Mouse (Mus musculus): Measurements from ENCODE around the gene Tmem37.
A peak's percentile ranks its signal among the peaks of the same experiment; 100 is the strongest.

The Tmem37 gene

GRCm38 (mm10) chr1:120090880-120091570 lies 17.2 kb upstream of the Tmem37 start:
- DNase-seq = no peak

- DNase-seq = no peak
These were observed 15.3 kb upstream of the Tmem37 start for GRCm38 (mm10) chr1:120089180-120089579.

DNA sequence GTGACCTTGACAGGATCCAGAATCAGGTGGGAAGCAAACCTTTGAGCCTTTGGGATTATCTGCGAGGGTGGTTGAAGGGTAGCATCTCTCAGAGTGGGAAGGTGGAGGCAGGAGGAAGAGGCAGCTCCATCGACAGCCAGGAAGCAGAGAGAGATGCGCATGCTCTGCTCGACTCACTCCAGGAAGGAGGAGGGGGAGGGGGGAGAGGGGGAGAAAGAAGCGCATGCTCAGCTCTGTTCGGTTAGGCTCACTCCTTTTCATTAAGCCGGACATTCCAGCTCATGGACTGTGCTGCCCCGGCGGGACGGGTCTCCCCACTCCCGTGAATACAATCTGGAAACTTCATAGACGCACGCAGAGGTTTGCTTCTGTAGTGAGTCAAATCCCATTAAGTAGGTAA lies 12.8 kb upstream of the Tmem37 start:
- DNase-seq = no peak

DNA sequence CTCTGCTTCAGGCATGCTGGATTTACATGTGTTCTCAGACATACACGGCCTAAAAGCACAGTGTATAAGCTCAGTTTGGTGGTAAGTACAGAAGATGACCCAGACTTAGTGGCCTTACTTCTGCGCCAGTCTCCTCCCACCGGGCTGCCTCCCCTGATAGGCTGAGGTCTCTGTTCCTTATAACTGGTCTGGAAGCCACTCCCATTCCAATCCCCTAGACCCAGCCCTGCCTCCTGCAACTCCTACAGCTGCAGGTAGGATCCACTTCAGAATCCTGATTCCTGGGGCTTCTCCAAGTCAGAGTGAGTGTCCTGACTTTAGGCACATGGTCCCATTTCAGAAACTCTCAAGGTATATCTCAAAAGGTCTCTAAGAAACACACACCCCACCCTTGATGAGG lies 11.8 kb upstream of the Tmem37 start:
- DNase-seq = no peak

- DNase-seq = no peak
These were observed 10.1 kb upstream of the Tmem37 start for GRCm38 (mm10) chr1:120083921-120084517.

GRCm38 (mm10) chr1:120082957-120083585 lies 9.2 kb upstream of the Tmem37 start:
- DNase-seq = peak; percentile 61 to 77

DNA sequence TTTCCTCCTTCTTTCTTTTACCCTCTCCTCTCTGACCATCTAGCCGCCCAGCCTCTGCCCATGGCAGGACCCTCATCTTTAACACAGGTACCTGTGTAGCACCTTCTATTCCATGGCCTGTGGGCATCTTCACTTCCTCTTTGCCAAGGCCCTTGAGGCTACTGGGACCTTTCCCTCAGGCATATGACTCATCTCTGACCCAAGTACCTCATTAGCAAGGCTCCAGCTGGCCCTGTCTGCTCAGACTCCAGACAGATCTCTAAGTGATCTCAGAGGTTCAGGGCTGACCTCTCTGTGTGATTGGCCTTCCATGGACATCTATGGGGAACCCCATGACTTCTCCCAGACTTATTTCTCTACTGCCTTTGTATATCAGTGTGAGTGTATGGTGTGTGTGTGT lies 6.8 kb upstream of the Tmem37 start:
- no peak for DNase-seq

DNA sequence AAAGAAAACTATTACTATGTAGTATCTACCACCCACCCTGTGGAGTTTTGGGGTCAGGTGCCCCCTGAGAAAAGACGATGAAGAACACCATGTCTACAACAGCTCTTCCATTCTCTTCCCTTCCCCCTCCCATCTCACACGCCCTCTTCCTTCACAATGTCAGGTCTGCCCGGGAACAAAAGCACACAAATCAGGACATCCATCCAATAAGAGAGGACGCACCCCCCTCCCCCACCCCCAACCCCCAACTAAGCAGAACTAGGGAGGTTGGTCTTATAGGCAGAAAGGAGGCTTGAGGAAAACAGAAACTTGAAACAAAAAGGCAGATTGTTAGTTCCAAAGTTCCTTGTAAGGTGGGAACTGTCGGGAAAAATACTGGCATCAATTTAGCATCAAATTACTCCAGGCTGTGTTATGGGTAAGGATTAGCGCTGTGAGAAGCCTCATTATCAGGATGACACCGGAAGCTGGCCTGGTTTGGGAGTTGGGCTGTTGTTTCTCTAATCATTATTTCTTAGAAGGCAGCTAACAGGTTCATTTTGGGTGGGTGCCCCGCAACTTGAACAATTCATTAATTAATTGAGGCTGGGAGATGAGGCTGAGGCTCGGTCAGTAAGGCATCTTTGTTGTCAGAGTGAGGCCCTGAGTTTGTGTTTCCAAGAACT lies 4.0 kb upstream of the Tmem37 start:
- no peak for DNase-seq

DNA sequence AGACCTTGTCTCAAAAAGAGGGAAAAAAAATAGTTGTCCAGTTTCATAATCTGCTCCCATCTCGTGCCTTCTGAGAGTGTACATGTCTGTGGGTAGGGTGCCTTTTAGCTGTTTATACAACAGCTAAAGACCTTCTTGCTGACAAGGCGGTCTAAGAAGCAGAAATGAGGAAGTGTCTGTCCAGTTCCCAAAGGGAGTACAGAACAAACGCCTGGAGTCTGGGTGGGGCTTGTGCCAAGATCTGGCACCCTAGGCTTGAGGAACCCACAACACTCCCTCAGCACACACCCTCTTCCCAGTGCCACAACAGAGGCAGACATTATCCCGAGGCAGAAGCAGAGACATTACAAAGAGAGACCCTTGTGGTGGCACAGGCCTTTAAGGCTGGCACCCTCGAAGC lies 1.6 kb upstream of the Tmem37 start:
- no peak for DNase-seq

- no peak for DNase-seq
These were observed 1.1 kb upstream of the Tmem37 start for GRCm38 (mm10) chr1:120074931-120075330.

- DNase-seq = no peak
These were observed 431 bp upstream of the Tmem37 start for GRCm38 (mm10) chr1:120074307-120074702.

GRCm38 (mm10) chr1:120072900-120073299 lies 974 bp downstream of the Tmem37 start:
- DNase-seq = peak; percentile 81 to 89

GRCm38 (mm10) chr1:120071133-120071532 lies 2.7 kb downstream of the Tmem37 start:
- no peak for DNase-seq

GRCm38 (mm10) chr1:120070168-120070567 lies 3.7 kb downstream of the Tmem37 start:
- no peak for DNase-seq

- DNase-seq = no peak
These were observed 4.8 kb downstream of the Tmem37 start for GRCm38 (mm10) chr1:120069120-120069519.

GRCm38 (mm10) chr1:120066625-120067024 lies 7.2 kb downstream of the Tmem37 start:
- DNase-seq = no peak

- no peak for DNase-seq
These were observed 7.7 kb downstream of the Tmem37 start for GRCm38 (mm10) chr1:120066159-120066558.

DNA sequence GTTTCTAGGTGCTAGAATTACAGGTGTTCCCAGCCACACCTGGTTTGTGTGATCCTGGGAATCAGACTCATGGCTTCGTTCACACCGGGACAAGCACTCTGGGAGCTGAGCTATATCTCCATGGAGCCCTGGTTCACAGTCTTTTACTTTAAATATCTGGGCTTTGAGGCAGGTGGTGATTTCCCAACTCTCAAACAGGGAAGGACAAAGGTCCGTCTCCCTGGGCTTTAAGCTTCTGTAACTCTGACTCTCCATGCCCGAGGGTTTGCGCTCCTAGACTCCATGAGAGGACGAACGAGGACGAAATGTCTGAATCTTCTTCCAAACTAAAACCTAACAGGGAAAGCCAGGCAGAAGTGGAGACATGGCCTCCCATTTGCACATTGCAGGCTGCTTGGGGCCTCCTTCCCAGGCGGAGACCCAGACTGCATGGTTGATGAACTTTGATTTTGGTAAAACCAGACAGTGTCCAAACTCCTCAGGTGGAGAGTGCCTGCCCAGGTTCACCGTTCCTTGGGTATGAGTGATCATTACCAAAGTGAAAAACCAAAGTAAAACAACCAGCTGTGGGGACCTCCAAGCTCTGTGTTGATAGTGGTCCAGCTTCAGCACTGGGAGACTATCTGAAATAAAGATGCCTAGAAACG lies 9.7 kb downstream of the Tmem37 start:
- no peak for DNase-seq

DNA sequence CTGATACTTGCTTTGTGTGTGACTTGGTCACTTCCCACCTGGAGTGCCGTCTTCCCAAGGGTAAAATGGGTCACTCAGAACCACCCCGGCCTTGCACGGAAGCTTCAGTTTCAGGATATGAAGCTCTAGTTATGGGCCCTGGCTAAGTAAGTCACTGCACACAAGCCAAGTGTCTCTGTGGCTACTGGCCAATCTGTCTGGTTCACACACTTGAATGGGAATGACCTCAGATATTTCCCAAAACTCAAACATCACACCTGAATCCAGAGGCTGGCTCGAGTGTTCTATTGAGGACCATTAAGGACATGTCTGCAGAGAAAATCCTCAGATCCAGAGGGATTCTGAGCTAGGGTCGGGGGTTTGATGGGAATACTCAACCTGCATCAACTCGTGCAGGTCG lies 11.6 kb downstream of the Tmem37 start:
- DNase-seq = no peak

GRCm38 (mm10) chr1:120060687-120061086 lies 13.2 kb downstream of the Tmem37 start:
- no peak for DNase-seq

GRCm38 (mm10) chr1:120057674-120058430 lies 16.0 kb downstream of the Tmem37 start:
- DNase-seq = peak; percentile 48 to 71

DNA sequence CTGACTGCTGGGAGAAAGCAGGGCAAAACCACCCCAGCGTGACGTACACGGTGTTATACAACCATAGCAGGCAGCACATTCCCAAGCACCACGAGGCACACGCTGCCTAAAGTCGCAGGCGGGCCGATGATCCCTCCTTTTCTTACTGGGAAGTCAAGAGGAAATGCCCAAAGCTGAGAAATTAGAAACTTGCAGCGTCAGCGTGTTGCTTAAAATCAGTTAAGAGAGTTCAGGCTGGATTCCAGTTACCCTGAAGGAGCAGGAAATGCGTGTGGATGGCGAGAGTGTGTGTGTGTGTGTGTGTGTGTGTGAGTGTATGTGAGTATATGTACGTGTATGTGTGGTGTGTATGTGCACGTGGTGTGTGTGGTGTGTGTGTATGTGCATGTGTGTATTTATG lies 16.8 kb downstream of the Tmem37 start:
- DNase-seq = peak; percentile 45 to 65

Data from kidney, postnatal 4 days (tissue).